Mouse (Mus musculus): Measurements from ENCODE around the gene Rln1. TPM values are rescaled to one million over a fixed set of nuclear protein-coding genes. Genes with fewer than 3 reads are reported as not detected.

Rln1 gene
- polyA plus RNA-seq (2015; fragmentation: Nextera tagmentation; extraction: Ambion mirVana), result 0.47 TPM in 1 of 2 replicates, not detected in the other

DNA sequence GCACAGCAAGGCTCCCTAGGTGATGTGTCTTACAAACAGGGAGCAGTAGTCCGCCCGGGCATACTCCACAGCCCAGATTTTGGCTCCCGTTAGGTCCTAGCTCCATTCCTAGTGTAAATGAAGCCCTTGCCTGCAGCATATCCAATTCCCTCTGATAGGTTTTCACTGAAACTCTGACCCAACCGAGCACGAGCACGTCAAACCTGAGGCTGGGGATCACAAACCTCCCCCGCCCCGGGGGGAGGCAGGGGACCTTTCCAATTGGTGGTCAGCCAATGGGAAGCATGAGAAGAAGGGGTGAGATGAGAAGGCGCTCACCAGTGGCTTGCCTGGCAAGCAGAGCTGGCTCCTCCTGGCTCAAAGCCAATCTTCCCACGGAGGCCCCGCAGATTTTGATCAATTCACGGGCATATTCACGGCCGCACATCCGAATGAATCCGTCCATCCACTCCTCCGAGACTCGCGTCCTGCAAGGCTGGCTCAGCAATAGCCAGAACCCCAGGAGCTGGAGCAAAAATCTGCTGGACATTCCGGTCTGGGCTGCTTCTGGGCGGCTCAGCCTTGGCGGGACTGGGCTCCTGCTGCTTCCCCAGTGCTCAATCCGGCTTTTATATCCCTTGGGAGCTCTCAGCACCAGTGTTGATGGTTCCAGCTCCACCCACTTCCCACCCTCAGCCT is at the start of gene Rln1:
Rln1 (minus strand) TSS at position 603 of the 678 bp plus-strand sequence.
- WGBS, result 1% methylated on average over 23 of the region's 23 CpGs
- Histone ChIP-seq H3K4me2 (peak within 1 kb of the TSS; percentile 79), H3K9ac (peak within 1 kb of the TSS; percentile 35), H3K36me3 (no peaks in the 10 kb centered on the region), H3K4me3 (peak within 1 kb of the TSS; percentile 36), H3K4me1 (no peaks in the 10 kb centered on the region; the same call in 1 of the 2 replicates), H3K9me3 (no peaks in the 10 kb centered on the region), H3K27ac (no peak within 1 kb of the TSS), H3K27me3 (peaks cover 20% of the 10 kb centered on the region)
- ATAC-seq (ENCODE audit: borderline replicate concordance, extremely low read depth, low FRiP score, low TSS enrichment), result no peak

DNA sequence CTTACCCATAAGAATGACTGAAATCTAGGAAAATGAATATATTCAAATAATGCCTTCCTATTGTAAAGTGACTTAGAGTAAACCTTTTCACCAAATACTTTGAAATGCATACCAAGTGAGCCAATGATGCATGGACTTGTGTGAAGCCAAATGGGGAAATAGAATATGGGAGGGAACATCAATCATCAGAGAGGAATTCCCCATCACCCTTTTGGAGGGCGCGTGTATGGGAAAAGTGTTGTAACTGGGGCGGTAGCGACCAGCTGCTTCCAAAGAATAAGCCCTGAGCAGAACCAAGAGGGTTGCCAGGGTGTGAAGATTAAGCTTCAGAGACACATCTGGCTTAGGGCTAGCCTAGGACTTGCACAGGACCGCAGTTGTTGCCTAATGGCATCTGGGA is 48.9 kb upstream of the Rln1 start:
- H3K36me3 ChIP-seq, result no peaks in the 10 kb centered on the region
- H3K4me1 ChIP-seq, result no peaks in the 10 kb centered on the region
- H3K9me3 ChIP-seq, result no peaks in the 10 kb centered on the region
- WGBS, result 85% methylated on average over 5 of the region's 5 CpGs
- H3K4me2 ChIP-seq, result no peak overlapping the region
- H3K27ac ChIP-seq, result no peak overlapping the region
- no peak for ATAC-seq (ENCODE audit: borderline replicate concordance, extremely low read depth, low FRiP score, low TSS enrichment)
- no peak overlapping the region for H3K9ac ChIP-seq
- H3K4me3 ChIP-seq, result no peak overlapping the region
- no peaks in the 10 kb centered on the region for H3K27me3 ChIP-seq

DNA sequence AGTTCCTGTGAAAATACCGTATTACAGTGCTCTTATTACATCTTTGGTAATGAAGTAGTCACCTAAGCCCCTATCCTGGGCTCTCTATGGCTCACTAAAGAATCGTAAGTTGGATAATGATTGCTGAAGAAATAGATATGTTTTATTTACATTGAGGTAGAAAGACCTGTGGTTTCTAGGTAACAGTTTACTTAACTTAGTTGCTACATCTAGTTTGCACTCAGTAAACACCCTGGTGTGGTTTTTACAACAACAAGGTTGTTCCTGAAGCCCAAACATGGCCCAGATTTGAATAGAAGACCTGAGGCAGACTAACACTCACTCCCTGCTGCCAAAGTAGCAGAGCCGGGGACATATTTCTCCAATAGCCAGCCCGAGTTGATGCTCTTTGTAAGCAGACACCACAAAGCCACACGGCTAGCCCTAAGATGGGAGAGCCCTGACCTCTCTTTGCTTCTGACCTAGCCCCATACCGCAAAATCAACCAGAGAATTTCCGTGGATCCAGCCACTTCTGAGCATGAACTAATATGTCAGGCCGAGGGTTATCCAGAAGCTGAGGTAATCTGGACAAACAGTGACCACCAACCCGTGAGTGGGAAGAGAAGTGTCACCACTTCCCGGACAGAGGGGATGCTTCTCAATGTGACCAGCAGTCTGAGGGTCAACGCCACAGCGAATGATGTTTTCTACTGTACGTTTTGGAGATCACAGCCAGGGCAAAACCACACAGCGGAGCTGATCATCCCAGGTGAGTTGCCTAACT is 45.6 kb upstream of the Rln1 start:
- H3K36me3 ChIP-seq, result no peaks in the 10 kb centered on the region
- H3K4me3 ChIP-seq, result no peak overlapping the region
- ATAC-seq (ENCODE audit: borderline replicate concordance, extremely low read depth, low FRiP score, low TSS enrichment), result no peak
- WGBS, result 84% methylated on average over 14 of the region's 14 CpGs
- no peaks in the 10 kb centered on the region for H3K9me3 ChIP-seq
- no peak overlapping the region for H3K9ac ChIP-seq
- H3K27ac ChIP-seq, result no peak overlapping the region
- no peaks in the 10 kb centered on the region for H3K4me1 ChIP-seq
- no peaks in the 10 kb centered on the region for H3K27me3 ChIP-seq
- no peak overlapping the region for H3K4me2 ChIP-seq

DNA sequence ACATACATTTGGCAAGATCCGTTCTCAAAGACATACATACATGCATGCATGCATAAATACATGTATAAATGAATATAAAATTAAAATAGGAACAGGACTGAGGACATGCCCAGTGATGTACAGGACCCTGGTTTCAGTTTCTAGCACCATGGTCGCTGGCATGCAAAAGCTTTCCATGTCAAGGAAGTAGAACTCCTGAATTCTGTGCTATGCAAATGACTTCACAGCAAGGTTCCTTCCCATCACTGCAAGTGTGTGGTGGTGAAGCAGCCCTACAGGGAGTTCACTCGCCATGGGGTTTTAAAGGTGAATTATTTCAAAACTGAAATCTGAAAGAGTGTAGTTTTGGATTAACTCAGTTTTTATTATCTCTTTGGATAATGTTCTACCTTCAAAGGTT is 41.9 kb upstream of the Rln1 start:
- Histone ChIP-seq H3K27ac (no peak overlapping the region), H3K4me3 (no peak overlapping the region), H3K36me3 (no peaks in the 10 kb centered on the region), H3K4me2 (no peak overlapping the region), H3K9ac (no peak overlapping the region), H3K4me1 (no peaks in the 10 kb centered on the region), H3K9me3 (no peaks in the 10 kb centered on the region), H3K27me3 (no peaks in the 10 kb centered on the region)
- ATAC-seq (ENCODE audit: borderline replicate concordance, extremely low read depth, low FRiP score, low TSS enrichment), result no peak
- 79% methylated on average over 3 of the region's 3 CpGs for WGBS

DNA sequence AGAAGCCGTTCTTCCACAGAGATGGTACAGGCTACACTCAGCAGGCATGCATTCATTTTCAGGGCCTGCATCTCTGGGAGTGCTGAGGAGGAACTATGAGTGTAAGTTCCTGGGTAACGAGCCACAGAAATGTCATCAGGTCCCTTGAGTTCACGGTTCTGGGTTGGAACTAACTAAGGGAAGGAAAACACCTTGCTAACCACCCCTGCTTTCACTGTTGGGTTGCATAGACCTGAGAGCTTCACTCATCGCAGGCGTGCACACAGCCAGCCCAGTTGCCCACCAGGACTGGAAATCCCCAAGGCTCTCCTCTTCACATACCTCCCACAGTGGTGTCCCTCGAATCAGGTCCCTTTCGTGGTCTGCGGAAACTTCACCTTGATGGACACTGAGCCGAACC is 40.5 kb upstream of the Rln1 start:
- H3K27ac ChIP-seq, result no peak overlapping the region
- no peak for ATAC-seq (ENCODE audit: borderline replicate concordance, extremely low read depth, low FRiP score, low TSS enrichment)
- no peaks in the 10 kb centered on the region for H3K27me3 ChIP-seq
- 89% methylated on average over 9 of the region's 9 CpGs for WGBS
- no peaks in the 10 kb centered on the region for H3K4me1 ChIP-seq
- no peak overlapping the region for H3K4me2 ChIP-seq
- H3K4me3 ChIP-seq, result no peak overlapping the region
- H3K36me3 ChIP-seq, result no peaks in the 10 kb centered on the region
- no peak overlapping the region for H3K9ac ChIP-seq
- no peaks in the 10 kb centered on the region for H3K9me3 ChIP-seq

DNA sequence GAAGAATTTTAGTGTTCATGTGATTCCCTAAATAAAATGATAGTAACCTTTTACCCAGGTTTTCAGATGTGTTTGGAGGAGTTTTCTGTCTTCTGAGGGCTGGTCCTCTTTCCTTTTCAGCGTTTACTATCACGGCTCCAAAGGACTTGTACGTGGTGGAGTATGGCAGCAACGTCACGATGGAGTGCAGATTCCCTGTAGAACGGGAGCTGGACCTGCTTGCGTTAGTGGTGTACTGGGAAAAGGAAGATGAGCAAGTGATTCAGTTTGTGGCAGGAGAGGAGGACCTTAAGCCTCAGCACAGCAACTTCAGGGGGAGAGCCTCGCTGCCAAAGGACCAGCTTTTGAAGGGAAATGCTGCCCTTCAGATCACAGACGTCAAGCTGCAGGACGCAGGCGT is 39.0 kb upstream of the Rln1 start:
- H3K4me2 ChIP-seq, result peak overlapping the region; percentile 49
- H3K36me3 ChIP-seq, result no peaks in the 10 kb centered on the region
- no peak overlapping the region for H3K9ac ChIP-seq
- no peaks in the 10 kb centered on the region for H3K27me3 ChIP-seq
- WGBS, result 24% methylated on average over 11 of the region's 11 CpGs
- H3K4me3 ChIP-seq, result no peak overlapping the region
- ATAC-seq (ENCODE audit: borderline replicate concordance, extremely low read depth, low FRiP score, low TSS enrichment), result no peak
- H3K4me1 ChIP-seq, result no peaks in the 10 kb centered on the region
- H3K27ac ChIP-seq, result no peak overlapping the region
- no peaks in the 10 kb centered on the region for H3K9me3 ChIP-seq

DNA sequence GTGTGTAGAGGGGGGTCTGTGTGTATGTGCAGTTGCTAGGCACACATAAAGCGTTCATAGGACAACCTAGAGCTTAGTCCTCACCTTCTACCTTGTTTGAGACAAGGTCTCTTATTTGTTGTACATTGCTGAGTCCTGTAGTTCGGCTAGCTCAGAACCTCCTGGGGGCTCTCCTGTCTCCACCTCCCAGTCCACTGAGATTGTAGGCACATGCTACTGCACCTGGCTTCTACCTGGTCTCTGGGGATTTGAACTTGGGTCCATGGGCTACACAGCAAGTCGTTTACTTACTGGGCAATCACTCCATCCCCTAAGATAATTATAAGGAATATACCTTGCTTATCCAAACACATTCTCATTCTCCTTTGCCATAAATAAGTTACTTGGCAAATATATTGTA is 38.2 kb upstream of the Rln1 start:
- no peaks in the 10 kb centered on the region for H3K9me3 ChIP-seq
- H3K36me3 ChIP-seq, result no peaks in the 10 kb centered on the region
- no peak overlapping the region for H3K4me2 ChIP-seq
- H3K9ac ChIP-seq, result no peak overlapping the region
- no peak overlapping the region for H3K4me3 ChIP-seq
- no peaks in the 10 kb centered on the region for H3K27me3 ChIP-seq
- WGBS, result 82% methylated on average over 3 of the region's 3 CpGs
- ATAC-seq (ENCODE audit: borderline replicate concordance, extremely low read depth, low FRiP score, low TSS enrichment), result no peak
- H3K27ac ChIP-seq, result no peak overlapping the region
- H3K4me1 ChIP-seq, result peaks cover under 1% of the 10 kb centered on the region; the same call in 1 of the 2 replicates

DNA sequence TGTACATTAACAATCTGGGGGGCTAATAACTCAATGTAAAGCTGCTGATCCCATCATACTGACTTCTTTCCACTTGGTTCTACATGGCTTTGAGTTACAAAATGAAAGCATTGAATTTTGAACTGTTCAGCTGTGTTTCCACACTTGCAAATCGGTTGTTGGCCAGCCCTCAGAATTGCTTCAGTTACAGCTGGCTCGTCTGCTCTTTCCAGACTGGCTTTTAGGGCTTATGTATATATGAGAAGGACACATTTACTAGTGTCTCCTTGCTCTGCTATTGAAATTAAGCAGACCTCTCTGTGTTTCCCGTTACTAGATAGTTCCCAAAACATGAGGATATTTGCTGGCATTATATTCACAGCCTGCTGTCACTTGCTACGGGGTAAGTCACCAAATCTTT is 37.7 kb upstream of the Rln1 start:
- H3K9ac ChIP-seq, result no peak overlapping the region
- no peaks in the 10 kb centered on the region for H3K27me3 ChIP-seq
- H3K36me3 ChIP-seq, result no peaks in the 10 kb centered on the region
- peak overlapping the region; percentile 5; the same call in 1 of the 2 replicates for H3K4me3 ChIP-seq
- peaks cover 4% of the 10 kb centered on the region; the same call in 1 of the 2 replicates for H3K4me1 ChIP-seq
- ATAC-seq (ENCODE audit: borderline replicate concordance, extremely low read depth, low FRiP score, low TSS enrichment), result no peak
- H3K4me2 ChIP-seq, result peak overlapping the region; percentile 27
- no peak overlapping the region for H3K27ac ChIP-seq
- no peaks in the 10 kb centered on the region for H3K9me3 ChIP-seq
- 63% methylated on average over 4 of the region's 4 CpGs for WGBS

DNA sequence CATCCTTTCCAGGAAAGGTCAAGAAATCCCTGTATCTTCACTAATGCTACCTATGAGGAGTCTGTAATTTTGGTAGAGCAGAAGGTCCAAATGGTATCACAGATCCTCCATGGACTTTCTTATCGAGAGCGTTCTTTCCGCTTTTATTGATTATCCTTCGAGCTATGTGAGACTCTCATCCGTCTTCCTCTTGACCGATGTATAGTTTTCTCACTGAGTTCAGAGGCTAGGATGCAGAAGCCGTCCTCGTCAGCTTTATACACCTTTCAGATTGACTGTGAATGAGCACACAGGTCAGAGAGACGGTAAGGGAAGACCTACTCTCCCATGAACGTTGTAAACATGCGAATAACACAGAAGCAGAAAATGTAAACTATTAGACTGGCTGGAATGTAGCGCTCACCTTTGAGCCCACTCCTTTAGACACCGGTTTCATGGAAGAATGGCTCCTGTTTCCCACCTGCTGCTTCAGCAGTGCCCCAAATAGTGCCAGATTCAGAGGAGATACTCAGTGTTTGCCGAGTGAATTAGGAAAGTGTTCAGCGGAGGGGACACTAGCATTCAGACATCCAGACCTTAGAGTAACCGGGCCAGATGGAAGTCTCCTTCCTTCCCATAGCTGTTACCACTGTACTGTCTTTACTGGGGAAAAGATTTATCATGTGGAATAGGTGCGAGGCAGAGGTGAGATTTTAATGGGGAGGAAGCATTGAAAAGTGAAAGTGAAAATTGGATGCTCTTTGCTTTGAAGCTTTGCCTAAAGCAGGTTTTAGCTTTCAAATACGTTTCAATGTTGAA is 37.0 kb upstream of the Rln1 start:
- peaks cover 7% of the 10 kb centered on the region for H3K4me1 ChIP-seq
- H3K4me2 ChIP-seq, result peak overlapping the region; percentile 27
- no peaks in the 10 kb centered on the region for H3K36me3 ChIP-seq
- WGBS, result 62% methylated on average over 18 of the region's 18 CpGs
- ATAC-seq (ENCODE audit: borderline replicate concordance, extremely low read depth, low FRiP score, low TSS enrichment), result no peak
- no peak overlapping the region for H3K9ac ChIP-seq
- H3K27me3 ChIP-seq, result no peaks in the 10 kb centered on the region
- H3K4me3 ChIP-seq, result peak overlapping the region; percentile 5; the same call in 1 of the 2 replicates
- no peaks in the 10 kb centered on the region for H3K9me3 ChIP-seq
- H3K27ac ChIP-seq, result no peak overlapping the region

DNA sequence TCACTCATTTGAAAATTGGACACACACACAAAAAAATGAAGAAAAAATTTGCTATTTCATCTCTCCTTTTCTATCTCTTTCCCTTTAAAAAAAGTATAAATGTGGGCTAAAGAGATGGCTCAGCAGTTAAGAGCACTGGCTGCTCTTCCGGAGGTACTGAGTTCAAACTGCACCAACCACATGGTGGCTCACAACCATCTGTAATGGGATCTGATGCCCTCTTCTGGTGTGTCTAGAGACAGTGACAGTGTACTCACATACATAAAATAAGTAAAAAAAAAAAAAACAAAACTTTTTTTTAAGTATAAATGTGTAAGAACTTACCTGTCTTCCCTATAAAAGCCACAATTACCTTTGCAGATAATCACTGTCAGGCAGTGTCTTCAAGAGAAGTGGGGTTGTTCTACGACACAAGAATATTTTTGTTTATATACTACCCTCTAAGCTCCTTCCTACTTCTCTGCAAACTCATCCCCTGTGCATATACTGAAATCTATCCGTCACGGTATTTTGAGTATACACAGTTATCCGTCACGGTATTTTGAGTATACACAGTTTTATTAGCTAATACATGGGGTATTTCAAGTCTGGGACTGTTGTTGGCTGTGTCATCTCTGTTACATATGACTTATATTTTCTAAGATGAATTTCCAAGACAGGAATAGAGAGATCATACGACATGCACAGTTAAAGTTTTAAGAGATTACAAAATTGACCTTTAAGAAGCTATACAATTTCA is 36.2 kb upstream of the Rln1 start:
- Histone ChIP-seq H3K27me3 (no peaks in the 10 kb centered on the region), H3K4me3 (no peak overlapping the region), H3K27ac (no peak overlapping the region), H3K4me1 (peaks cover 7% of the 10 kb centered on the region), H3K9ac (no peak overlapping the region), H3K4me2 (no peak overlapping the region), H3K36me3 (no peaks in the 10 kb centered on the region), H3K9me3 (no peaks in the 10 kb centered on the region)
- no peak for ATAC-seq (ENCODE audit: borderline replicate concordance, extremely low read depth, low FRiP score, low TSS enrichment)
- 84% methylated on average over 7 of the region's 7 CpGs for WGBS

DNA sequence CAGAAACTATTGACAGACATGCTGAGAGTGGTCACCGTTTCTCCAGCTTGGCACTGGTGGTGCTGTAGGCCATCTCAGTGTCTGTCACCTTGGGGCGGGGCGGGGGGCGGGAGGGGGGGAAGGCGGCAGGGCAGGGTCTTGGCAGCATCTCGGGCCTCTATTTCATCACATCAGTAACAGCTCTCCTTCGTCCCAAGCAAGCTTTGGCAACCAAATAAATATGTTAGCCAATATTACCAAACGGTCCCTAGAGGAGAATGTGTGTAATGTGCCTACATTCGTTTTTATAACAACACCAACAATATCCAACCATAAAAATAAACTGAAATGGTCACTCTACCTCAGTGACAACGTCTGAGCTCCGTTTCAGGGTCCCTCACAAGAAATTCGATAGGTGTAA is 35.6 kb upstream of the Rln1 start:
- Histone ChIP-seq H3K27ac (no peak overlapping the region), H3K4me1 (peaks cover 7% of the 10 kb centered on the region), H3K4me2 (no peak overlapping the region), H3K9me3 (no peaks in the 10 kb centered on the region), H3K27me3 (no peaks in the 10 kb centered on the region), H3K9ac (no peak overlapping the region), H3K36me3 (no peaks in the 10 kb centered on the region), H3K4me3 (no peak overlapping the region)
- WGBS, result 53% methylated on average over 12 of the region's 12 CpGs
- no peak for ATAC-seq (ENCODE audit: borderline replicate concordance, extremely low read depth, low FRiP score, low TSS enrichment)
